Mouse (Mus musculus): ENCODE results near the gene Trp53bp1.

- TF ChIP-seq CTCF (IDR thresholded peaks at IDR 0.05; ENCODE audit: borderline replicate concordance, insufficient read depth, low read length): no peak
- TF ChIP-seq POLR2A (IDR thresholded peaks at IDR 0.05; ENCODE audit: low read depth, low read length): no peak
Observed at GRCm38 (mm10) chr2:121169173-121169572, 102.0 kb downstream of the Trp53bp1 start.
